Mouse (Mus musculus) midbrain, embryonic 16.5 days (tissue): ENCODE measurements at regions not wholly inside any gene's neighbourhood (a gene's known extent, or its start where the extent isn't known, plus 50 kb on each side); places are given as distances from the start of the nearest gene placed in this dataset.

Experiments used
- ATAC-seq: fragments of 200-750 bp; cut with Nextera tagmentation; 2 replicates; pipeline ENCODE4 v1.8.0; 2017; ENCODE audit warnings: moderate TSS enrichment
- H3K27ac ChIP-seq: fragments of 300-500 bp; sonication (generic); 2 replicates; pipeline ENCODE4 v1.5.1; 2014; ENCODE audit warnings: mild to moderate bottlenecking, low read length, mixed read lengths
- H3K27me3 ChIP-seq: fragments of 300-500 bp; sonication (generic); 2 replicates; pipeline ENCODE4 v1.6.1; 2014; ENCODE audit warnings: low read depth, low read length, mixed read lengths; ENCODE audit not compliant: control insufficient read depth, insufficient read depth
- H3K36me3 ChIP-seq: fragments of 300-500 bp; sonication (generic); 2 replicates; pipeline ENCODE4 v1.6.1; 2014; ENCODE audit warnings: mild to moderate bottlenecking, low read length, moderate library complexity, mixed read lengths; ENCODE audit not compliant: control insufficient read depth, insufficient read depth
- H3K4me1 ChIP-seq: fragments of 300-500 bp; sonication (generic); 2 replicates; pipeline ENCODE4 v1.6.1; 2014; ENCODE audit warnings: mild to moderate bottlenecking, low read length, mixed read lengths; ENCODE audit not compliant: control insufficient read depth, insufficient read depth
- H3K4me2 ChIP-seq: fragments of 300-500 bp; sonication (generic); 2 replicates; pipeline ENCODE4 v1.6.1; 2014; ENCODE audit warnings: mild to moderate bottlenecking, low read length, mixed read lengths
- H3K4me3 ChIP-seq: fragments of 300-500 bp; sonication (generic); 2 replicates; pipeline ENCODE4 v1.5.1; 2014; ENCODE audit warnings: low read depth, mild to moderate bottlenecking, low read length, moderate library complexity, mixed read lengths
- H3K9ac ChIP-seq: fragments of 300-500 bp; sonication (generic); 2 replicates; pipeline ENCODE4 v1.6.1; 2014; ENCODE audit warnings: low read depth, low read length, mixed read lengths
- H3K9me3 ChIP-seq: fragments of 300-500 bp; sonication (generic); replicated peaks from 2 replicates; pipeline ENCODE4 v1.6.1; 2014; ENCODE audit warnings: mild to moderate bottlenecking, low read length, mixed read lengths; ENCODE audit not compliant: control insufficient read depth, poor library complexity, severe bottlenecking
- WGBS: fragments of 180-500 bp; shearing (Covaris S2); extraction: QIAGEN DNeasy Blood & Tissue Kit; methylation state at CpG from one replicate; pipeline ENCODE4 v1.1.7; 2014; 5-methylcytosine and 5-hydroxymethylcytosine counted together

- H3K27ac ChIP-seq: no peak overlapping the region
These were observed 575.7 kb upstream of the Gulo start for GRCm38 (mm10) chr14:66584699-66585098.

GRCm38 (mm10) chr14:66579904-66580492 is 571.0 kb upstream of the Gulo start:
- no peak overlapping the region for H3K27ac ChIP-seq
- no peaks in the 10 kb centered on the region for H3K9me3 ChIP-seq

More at GRCm38 (mm10) chr14:66584699-66585098, 575.7 kb upstream of the Gulo start:
- Histone ChIP-seq H3K36me3 (no peaks in the 10 kb centered on the region), H3K9ac (no peak overlapping the region), H3K4me1 (no peaks in the 10 kb centered on the region), H3K27me3 (no peaks in the 10 kb centered on the region), H3K4me2 (no peak overlapping the region), H3K9me3 (no peaks in the 10 kb centered on the region), H3K4me3 (no peak overlapping the region)
- no peak for ATAC-seq
- WGBS: 73% methylated on average over 4 of the region's 4 CpGs

GRCm38 (mm10) chr14:66566600-66566999 is 557.6 kb upstream of the Gulo start:
- WGBS: 67% methylated on average over 10 of the region's 10 CpGs
- Histone ChIP-seq H3K27ac (no peak overlapping the region), H3K4me2 (no peak overlapping the region), H3K9ac (no peak overlapping the region), H3K36me3 (no peaks in the 10 kb centered on the region), H3K4me1 (no peaks in the 10 kb centered on the region), H3K27me3 (no peaks in the 10 kb centered on the region), H3K9me3 (no peaks in the 10 kb centered on the region), H3K4me3 (no peak overlapping the region)
- ATAC-seq: no peak

More at GRCm38 (mm10) chr14:66579904-66580492, 571.0 kb upstream of the Gulo start:
- ATAC-seq: no peak
- Histone ChIP-seq H3K4me2 (no peak overlapping the region), H3K4me1 (no peaks in the 10 kb centered on the region), H3K36me3 (no peaks in the 10 kb centered on the region), H3K27me3 (no peaks in the 10 kb centered on the region), H3K9ac (no peak overlapping the region), H3K4me3 (no peak overlapping the region)
- 76% methylated on average over 6 of the region's 6 CpGs for WGBS

GRCm38 (mm10) chr14:66562744-66563143 is 553.7 kb upstream of the Gulo start:
- H3K36me3 ChIP-seq: no peaks in the 10 kb centered on the region
- H3K4me1 ChIP-seq: no peaks in the 10 kb centered on the region
- H3K27me3 ChIP-seq: no peaks in the 10 kb centered on the region
- WGBS: 41% methylated on average over 4 of the region's 4 CpGs
- H3K4me2 ChIP-seq: no peak overlapping the region
- ATAC-seq: no peak
- no peak overlapping the region for H3K9ac ChIP-seq
- H3K9me3 ChIP-seq: no peaks in the 10 kb centered on the region
- no peak overlapping the region for H3K4me3 ChIP-seq
- no peak overlapping the region for H3K27ac ChIP-seq

GRCm38 (mm10) chr14:66561715-66562114 is 552.7 kb upstream of the Gulo start:
- Histone ChIP-seq H3K4me3 (no peak overlapping the region), H3K4me2 (no peak overlapping the region), H3K27me3 (no peaks in the 10 kb centered on the region), H3K27ac (no peak overlapping the region), H3K4me1 (no peaks in the 10 kb centered on the region), H3K36me3 (no peaks in the 10 kb centered on the region), H3K9ac (no peak overlapping the region), H3K9me3 (no peaks in the 10 kb centered on the region)
- WGBS: 60% methylated on average over 3 of the region's 3 CpGs
- ATAC-seq: no peak

- Histone ChIP-seq H3K36me3 (no peaks in the 10 kb centered on the region), H3K27me3 (no peaks in the 10 kb centered on the region), H3K27ac (no peak overlapping the region), H3K4me3 (no peak overlapping the region), H3K4me2 (no peak overlapping the region), H3K4me1 (no peaks in the 10 kb centered on the region), H3K9ac (no peak overlapping the region), H3K9me3 (no peaks in the 10 kb centered on the region)
- 82% methylated on average over 5 of the region's 5 CpGs for WGBS
- no peak for ATAC-seq
These were observed 552.1 kb upstream of the Gulo start for GRCm38 (mm10) chr14:66561042-66561590.

GRCm38 (mm10) chr14:66558393-66558792 is 549.4 kb upstream of the Gulo start:
- Histone ChIP-seq H3K4me3 (no peak overlapping the region), H3K4me1 (no peaks in the 10 kb centered on the region), H3K27me3 (no peaks in the 10 kb centered on the region), H3K9ac (no peak overlapping the region), H3K36me3 (no peaks in the 10 kb centered on the region), H3K9me3 (no peaks in the 10 kb centered on the region), H3K4me2 (no peak overlapping the region), H3K27ac (no peak overlapping the region)
- no peak for ATAC-seq
- 94% methylated on average over 5 of the region's 5 CpGs for WGBS

- H3K9me3 ChIP-seq: no peaks in the 10 kb centered on the region
- H3K27me3 ChIP-seq: no peaks in the 10 kb centered on the region
- WGBS: 83% methylated on average over 8 of the region's 8 CpGs
- H3K27ac ChIP-seq: no peak overlapping the region
- no peaks in the 10 kb centered on the region for H3K36me3 ChIP-seq
- H3K4me1 ChIP-seq: no peaks in the 10 kb centered on the region
- no peak overlapping the region for H3K9ac ChIP-seq
- H3K4me3 ChIP-seq: no peak overlapping the region
- ATAC-seq: no peak
- no peak overlapping the region for H3K4me2 ChIP-seq
These were observed 548.6 kb upstream of the Gulo start for GRCm38 (mm10) chr14:66557631-66558030.

GRCm38 (mm10) chr14:66538498-66538897 is 529.5 kb upstream of the Gulo start:
- Histone ChIP-seq H3K4me3 (no peak overlapping the region), H3K9ac (no peak overlapping the region), H3K27ac (no peak overlapping the region), H3K9me3 (no peaks in the 10 kb centered on the region), H3K4me2 (no peak overlapping the region), H3K36me3 (no peaks in the 10 kb centered on the region), H3K27me3 (no peaks in the 10 kb centered on the region), H3K4me1 (no peaks in the 10 kb centered on the region)
- WGBS: 79% methylated on average over 6 of the region's 6 CpGs
- no peak for ATAC-seq
